Mouse (Mus musculus): ENCODE data around the gene Emsy. TPM values are rescaled to one million over a fixed set of nuclear protein-coding genes. Genes with fewer than 3 reads are reported as not detected.

Gene Emsy
- polyA plus RNA-seq, 1 experiment from 2014 or later: 28.1 TPM

- no peak overlapping the region for H3K9ac ChIP-seq (ENCODE audit: low read depth, low read length)
- H3K4me3 ChIP-seq (ENCODE audit: low read length): no peak overlapping the region
- ATAC-seq: no peak
- H3K36me3 ChIP-seq (ENCODE audit: control insufficient read depth, insufficient read depth, low read length): no peaks in the 10 kb centered on the region
- no peak overlapping the region for H3K4me2 ChIP-seq (ENCODE audit: low read length)
- no peaks in the 10 kb centered on the region for H3K9me3 ChIP-seq (ENCODE audit: control insufficient read depth, low read length)
- no peaks in the 10 kb centered on the region for H3K27me3 ChIP-seq (replicated peaks; ENCODE audit: control insufficient read depth, insufficient read depth, low read length)
- peaks cover 6% of the 10 kb centered on the region for H3K4me1 ChIP-seq (ENCODE audit: control insufficient read depth, insufficient read depth, low read depth, low read length)
- no peak overlapping the region for H3K27ac ChIP-seq (ENCODE audit: low read depth, low read length)
- 67% methylated on average over 6 of the region's 6 CpGs for WGBS
Measured at GRCm38 (mm10) chr7:98542731-98543142, 113.8 kb downstream of the Emsy start.

DNA sequence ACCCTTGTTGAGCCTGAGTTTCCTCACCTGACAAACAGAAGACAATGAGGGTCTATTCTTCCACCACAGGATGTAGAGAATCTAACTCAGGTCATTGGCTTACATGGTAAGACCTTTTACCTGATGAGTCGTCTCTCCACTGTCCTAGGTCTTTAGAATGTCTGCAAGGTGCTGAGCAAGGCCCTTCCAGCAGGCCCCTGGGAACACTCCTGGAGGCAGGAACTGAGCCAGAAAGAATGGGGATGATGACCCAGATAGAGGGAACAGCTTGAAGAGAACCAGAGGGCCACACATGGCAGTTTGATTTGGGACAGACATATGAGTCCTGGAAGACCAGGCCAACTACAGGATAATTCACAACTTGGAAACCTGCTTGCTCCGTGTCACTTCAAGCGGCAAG, 114.3 kb downstream of the Emsy start:
- no peaks in the 10 kb centered on the region for H3K9me3 ChIP-seq (ENCODE audit: control insufficient read depth, low read length)
- no peak for ATAC-seq
- H3K27ac ChIP-seq (ENCODE audit: low read depth, low read length): no peak overlapping the region
- H3K9ac ChIP-seq (ENCODE audit: low read depth, low read length): no peak overlapping the region
- 95% methylated on average over 3 of the region's 3 CpGs for WGBS
- peaks cover 10% of the 10 kb centered on the region for H3K4me1 ChIP-seq (ENCODE audit: control insufficient read depth, insufficient read depth, low read depth, low read length)
- no peak overlapping the region for H3K4me2 ChIP-seq (ENCODE audit: low read length)
- H3K27me3 ChIP-seq (replicated peaks; ENCODE audit: control insufficient read depth, insufficient read depth, low read length): no peaks in the 10 kb centered on the region
- H3K4me3 ChIP-seq (ENCODE audit: low read length): no peak overlapping the region
- H3K36me3 ChIP-seq (ENCODE audit: control insufficient read depth, insufficient read depth, low read length): no peaks in the 10 kb centered on the region

- Histone ChIP-seq H3K36me3 (ENCODE audit: control insufficient read depth, insufficient read depth, low read length) (no peaks in the 10 kb centered on the region), H3K27ac (ENCODE audit: low read depth, low read length) (no peak overlapping the region), H3K27me3 (replicated peaks; ENCODE audit: control insufficient read depth, insufficient read depth, low read length) (no peaks in the 10 kb centered on the region), H3K4me3 (ENCODE audit: low read length) (no peak overlapping the region), H3K4me1 (ENCODE audit: control insufficient read depth, insufficient read depth, low read depth, low read length) (peaks cover 10% of the 10 kb centered on the region), H3K9me3 (ENCODE audit: control insufficient read depth, low read length) (no peaks in the 10 kb centered on the region), H3K4me2 (ENCODE audit: low read length) (no peak overlapping the region), H3K9ac (ENCODE audit: low read depth, low read length) (no peak overlapping the region)
- 98% methylated on average over 5 of the region's 5 CpGs for WGBS
- no peak for ATAC-seq
Measured at GRCm38 (mm10) chr7:98541564-98541963, 115.0 kb downstream of the Emsy start.

- WGBS: 68% methylated on average over 2 of the region's 2 CpGs
- Histone ChIP-seq H3K4me2 (ENCODE audit: low read length) (no peak overlapping the region), H3K9ac (ENCODE audit: low read depth, low read length) (no peak overlapping the region), H3K27ac (ENCODE audit: low read depth, low read length) (no peak overlapping the region), H3K4me1 (ENCODE audit: control insufficient read depth, insufficient read depth, low read depth, low read length) (peaks cover 10% of the 10 kb centered on the region), H3K9me3 (ENCODE audit: control insufficient read depth, low read length) (no peaks in the 10 kb centered on the region), H3K27me3 (replicated peaks; ENCODE audit: control insufficient read depth, insufficient read depth, low read length) (no peaks in the 10 kb centered on the region), H3K36me3 (ENCODE audit: control insufficient read depth, insufficient read depth, low read length) (no peaks in the 10 kb centered on the region), H3K4me3 (ENCODE audit: low read length) (no peak overlapping the region)
- no peak for ATAC-seq
Measured at GRCm38 (mm10) chr7:98540879-98541278, 115.7 kb downstream of the Emsy start.

DNA sequence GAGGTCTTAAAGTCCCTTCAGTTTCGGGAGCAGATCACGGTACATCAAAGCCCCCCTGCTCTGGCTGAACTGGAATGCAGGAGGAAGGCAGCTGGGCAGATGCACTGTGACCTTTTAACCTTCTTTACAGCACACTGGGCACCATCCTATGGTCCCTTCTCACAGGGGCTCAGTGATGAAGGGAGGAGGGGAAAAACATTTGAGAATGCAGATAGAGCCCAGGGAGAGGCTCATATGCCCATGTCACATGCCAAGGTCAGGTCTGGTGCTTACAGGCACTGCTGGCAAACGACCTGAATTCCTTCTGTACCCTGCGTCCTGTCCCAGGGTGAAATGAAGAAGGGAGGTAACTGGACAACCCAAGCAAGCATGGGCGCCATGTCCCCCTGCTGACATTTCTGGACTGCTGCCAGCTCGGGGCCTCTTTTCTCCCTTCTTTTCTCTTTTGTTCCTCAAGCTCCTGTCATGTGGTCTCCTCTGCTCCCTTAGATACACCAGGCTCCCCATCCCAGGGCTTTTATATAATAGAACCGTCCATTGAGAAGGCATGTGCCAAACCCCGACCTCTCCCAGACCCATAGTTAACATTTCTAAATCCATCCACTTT, 118.5 kb downstream of the Emsy start:
- Histone ChIP-seq H3K27me3 (replicated peaks; ENCODE audit: control insufficient read depth, insufficient read depth, low read length) (no peaks in the 10 kb centered on the region), H3K9ac (ENCODE audit: low read depth, low read length) (no peak overlapping the region; the same call in 1 of the 2 replicates), H3K27ac (ENCODE audit: low read depth, low read length) (peak overlapping the region; percentile 54), H3K4me1 (ENCODE audit: control insufficient read depth, insufficient read depth, low read depth, low read length) (peaks cover 10% of the 10 kb centered on the region), H3K36me3 (ENCODE audit: control insufficient read depth, insufficient read depth, low read length) (no peaks in the 10 kb centered on the region), H3K4me2 (ENCODE audit: low read length) (no peak overlapping the region), H3K4me3 (ENCODE audit: low read length) (no peak overlapping the region), H3K9me3 (ENCODE audit: control insufficient read depth, low read length) (no peaks in the 10 kb centered on the region)
- ATAC-seq: peak; percentile 34
- WGBS: 23% methylated on average over 8 of the region's 8 CpGs

GRCm38 (mm10) chr7:98537210-98537966, 119.2 kb downstream of the Emsy start:
- H3K4me1 ChIP-seq (ENCODE audit: control insufficient read depth, insufficient read depth, low read depth, low read length): peaks cover 10% of the 10 kb centered on the region
- no peaks in the 10 kb centered on the region for H3K27me3 ChIP-seq (replicated peaks; ENCODE audit: control insufficient read depth, insufficient read depth, low read length)
- H3K9ac ChIP-seq (ENCODE audit: low read depth, low read length): no peak overlapping the region; the same call in 1 of the 2 replicates
- H3K9me3 ChIP-seq (ENCODE audit: control insufficient read depth, low read length): no peaks in the 10 kb centered on the region
- H3K36me3 ChIP-seq (ENCODE audit: control insufficient read depth, insufficient read depth, low read length): no peaks in the 10 kb centered on the region
- H3K4me2 ChIP-seq (ENCODE audit: low read length): no peak overlapping the region
- no peak overlapping the region for H3K4me3 ChIP-seq (ENCODE audit: low read length)
- WGBS: 37% methylated on average over 10 of the region's 10 CpGs
- ATAC-seq: peak; percentile 45
- H3K27ac ChIP-seq (ENCODE audit: low read depth, low read length): peak overlapping the region; percentile 54

Other genes with a start within 250 kb of the Emsy start
- 0.28 and 0.40 TPM in 2 replicates for gene Gucy2d, start 216.4 kb downstream of the Emsy start, polyA plus RNA-seq (2015; fragmentation: Nextera tagmentation; extraction: Ambion mirVana)
- gene Lrrc32, start 167.5 kb downstream of the Emsy start, polyA plus RNA-seq (2015; fragmentation: Nextera tagmentation; extraction: Ambion mirVana): 4.1 and 7.5 TPM in 2 replicates
- gene Thap12, start 46.3 kb upstream of the Emsy start, polyA plus RNA-seq (2015; fragmentation: Nextera tagmentation; extraction: Ambion mirVana): 40.2 and 45.6 TPM in 2 replicates
- 1.4 and 2.7 TPM in 2 replicates for gene Wnt11, start 178.3 kb upstream of the Emsy start, polyA plus RNA-seq (2015; fragmentation: Nextera tagmentation; extraction: Ambion mirVana)

All from hindbrain, embryonic 16.5 days (tissue).